Comparison of ENCODE assay signal across 14 mouse cellular contexts in the genomic region with DNA sequence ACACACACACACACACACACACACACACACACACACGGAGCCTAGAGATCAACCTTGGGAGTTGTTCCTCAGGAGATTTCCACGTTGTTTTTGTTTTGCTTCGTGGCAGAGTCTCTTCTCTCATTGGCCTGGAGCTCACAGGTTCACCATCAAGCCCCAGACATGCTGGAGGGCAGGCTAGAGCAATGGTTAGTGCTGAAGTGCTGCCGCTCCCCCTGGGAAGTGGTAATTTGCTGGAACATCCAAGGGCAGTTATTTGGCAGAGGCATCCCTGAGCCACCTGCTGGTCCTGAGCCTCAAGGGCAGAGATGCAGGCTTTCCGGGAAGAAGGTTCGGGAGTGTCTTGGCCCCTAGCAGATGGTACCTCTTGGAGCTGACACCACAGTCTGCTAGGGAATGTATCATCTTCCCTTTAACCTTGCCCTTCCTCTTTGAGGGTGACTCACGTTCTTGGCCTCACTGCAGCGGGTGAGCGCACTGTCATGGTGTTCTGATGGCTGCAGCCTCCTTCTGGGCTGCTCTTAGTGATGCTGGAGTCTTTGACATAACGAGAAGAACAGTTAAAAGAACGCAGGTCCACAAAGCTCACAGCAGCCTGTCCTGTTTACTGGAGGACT. TPM values are rescaled to one million over a fixed set of nuclear protein-coding genes. Genes with fewer than 3 reads are reported as not detected.
DNase-seq lines count a peak whose midpoint lies in the region; ATAC-seq and TF ChIP-seq lines count a peak whose summit lies in the region.
"Had no signal": no experiment of that assay in that cellular context is flagged by ENCODE, and none has a peak within 500 bp of the region (broad histone marks: within the 10 kb centered on the region; RNA-seq: fewer than 3 reads in every experiment).

No protein-coding gene starts in this region.

- TF ChIP-seq POLR2A in olfactory bulb, adult 2 months (IDR thresholded peaks at IDR 0.05; ENCODE audit: insufficient read depth, low read depth, low read length): no peak

- H3K27ac ChIP-seq in forebrain, embryonic 14.5 days (ENCODE audit: low read depth, low read length): 0 out of 2 replicates have a peak overlapping the region, but pooled peaks have one; percentile 81
- H3K27ac ChIP-seq in forebrain, embryonic 16.5 days (ENCODE audit: low read length): no peak overlapping the region; the same call in 1 of the 2 replicates
- peak overlapping the region; percentile 74; the same call in 1 of the 2 replicates for H3K27ac ChIP-seq in midbrain, embryonic 13.5 days
- H3K27ac ChIP-seq in midbrain, embryonic 11.5 days (ENCODE audit: low read depth, low read length): no peak overlapping the region
- peak overlapping the region; percentile 26 for H3K27ac ChIP-seq in olfactory bulb, adult 2 months (ENCODE audit: insufficient read depth, low read depth, low read length)
- H3K27ac ChIP-seq: limb, embryonic 13.5 days had no signal

- no peak overlapping the region for H3K9ac ChIP-seq in forebrain, embryonic 14.5 days (ENCODE audit: low read length)
- no peak overlapping the region for H3K9ac ChIP-seq in forebrain, embryonic 16.5 days (replicated peaks; ENCODE audit: low read depth, low read length)
- H3K9ac ChIP-seq in midbrain, embryonic 13.5 days (replicated peaks): no peak overlapping the region
- no peak overlapping the region for H3K9ac ChIP-seq in midbrain, embryonic 11.5 days (ENCODE audit: low read length)
- H3K9ac ChIP-seq: heart, embryonic 12.5 days; limb, embryonic 13.5 days had no signal

- ATAC-seq in forebrain, embryonic 14.5 days: no peak
- ATAC-seq in forebrain, embryonic 16.5 days: no peak
- no peak for ATAC-seq in midbrain, embryonic 13.5 days
- ATAC-seq in midbrain, embryonic 11.5 days (ENCODE audit: low FRiP score): no peak

- no peak overlapping the region for H3K4me3 ChIP-seq in forebrain, embryonic 14.5 days (ENCODE audit: low read depth, low read length)
- no peak overlapping the region for H3K4me3 ChIP-seq in forebrain, embryonic 16.5 days (replicated peaks; ENCODE audit: low read length)
- H3K4me3 ChIP-seq in midbrain, embryonic 13.5 days (replicated peaks): no peak overlapping the region
- no peak overlapping the region for H3K4me3 ChIP-seq in midbrain, embryonic 11.5 days (ENCODE audit: low read depth, low read length)
- H3K4me3 ChIP-seq in olfactory bulb, adult 2 months (ENCODE audit: insufficient read depth, low read depth, low read length): no peak overlapping the region
- H3K4me3 ChIP-seq: heart, embryonic 12.5 days; limb, embryonic 13.5 days had no signal

- DNase-seq in forebrain, embryonic 14.5 days (ENCODE audit: low spot score): no peak
- no peak for DNase-seq in midbrain, embryonic 11.5 days (ENCODE audit: low spot score, missing footprints)
- DNase-seq in adrenal gland, postnatal 36 days: peak; percentile 73 to 80
- DNase-seq in left cerebral cortex, adult 9 months (ENCODE audit: low spot score in 2 of 2): no peak
- DNase-seq: embryo, embryonic 11 days; kidney, postnatal 10 days; lung, adult 2 months; right cerebral cortex, postnatal 14 days had no signal

- 80% methylated on average over 11 of the region's 11 CpGs for WGBS in forebrain, embryonic 14.5 days
- 70% methylated on average over 11 of the region's 11 CpGs for WGBS in forebrain, embryonic 16.5 days
- 86% methylated on average over 11 of the region's 11 CpGs for WGBS in midbrain, embryonic 13.5 days
- WGBS in midbrain, embryonic 11.5 days: 83% methylated on average over 11 of the region's 11 CpGs
- 50% methylated on average over 11 of the region's 11 CpGs for WGBS in olfactory bulb, adult 2 months

- TF ChIP-seq CTCF in olfactory bulb, adult 2 months (IDR thresholded peaks at IDR 0.05; ENCODE audit: insufficient read depth, low read depth, low read length): no peak

- no peaks in the 10 kb centered on the region for H3K9me3 ChIP-seq in forebrain, embryonic 14.5 days (replicated peaks; ENCODE audit: control insufficient read depth, low read length)
- no peaks in the 10 kb centered on the region for H3K9me3 ChIP-seq in forebrain, embryonic 16.5 days (ENCODE audit: control insufficient read depth, low read length)
- no peaks in the 10 kb centered on the region for H3K9me3 ChIP-seq in midbrain, embryonic 13.5 days
- H3K9me3 ChIP-seq in midbrain, embryonic 11.5 days (ENCODE audit: control insufficient read depth, low read length): no peaks in the 10 kb centered on the region

- H3K27me3 ChIP-seq in forebrain, embryonic 14.5 days (replicated peaks; ENCODE audit: control insufficient read depth, insufficient read depth, low read length): no peaks in the 10 kb centered on the region
- H3K27me3 ChIP-seq in forebrain, embryonic 16.5 days (replicated peaks; ENCODE audit: control insufficient read depth, insufficient read depth, low read length): no peaks in the 10 kb centered on the region
- H3K27me3 ChIP-seq in midbrain, embryonic 13.5 days: no peaks in the 10 kb centered on the region
- no peaks in the 10 kb centered on the region for H3K27me3 ChIP-seq in midbrain, embryonic 11.5 days (ENCODE audit: control insufficient read depth, insufficient read depth, low read length)
- H3K27me3 ChIP-seq: heart, embryonic 12.5 days; limb, embryonic 13.5 days; Patski had no signal

- peaks cover 13% of the 10 kb centered on the region for H3K4me1 ChIP-seq in forebrain, embryonic 14.5 days (ENCODE audit: control insufficient read depth, insufficient read depth, low read length)
- H3K4me1 ChIP-seq in forebrain, embryonic 16.5 days (replicated peaks; ENCODE audit: control insufficient read depth, insufficient read depth, low read length): peaks cover 24% of the 10 kb centered on the region
- H3K4me1 ChIP-seq in midbrain, embryonic 13.5 days (replicated peaks): peaks cover 24% of the 10 kb centered on the region
- H3K4me1 ChIP-seq in midbrain, embryonic 11.5 days (ENCODE audit: control insufficient read depth, insufficient read depth, low read length): peaks cover 10% of the 10 kb centered on the region
- peaks cover 33% of the 10 kb centered on the region for H3K4me1 ChIP-seq in olfactory bulb, adult 2 months (ENCODE audit: control insufficient read depth, insufficient read depth, low read length)

- H3K4me2 ChIP-seq in forebrain, embryonic 14.5 days (ENCODE audit: low read length): no peak overlapping the region
- H3K4me2 ChIP-seq in forebrain, embryonic 16.5 days (ENCODE audit: low read length): no peak overlapping the region
- H3K4me2 ChIP-seq in midbrain, embryonic 13.5 days (replicated peaks): no peak overlapping the region
- no peak overlapping the region for H3K4me2 ChIP-seq in midbrain, embryonic 11.5 days
- H3K4me2 ChIP-seq: heart, embryonic 12.5 days; limb, embryonic 13.5 days had no signal

- H3K36me3 ChIP-seq in forebrain, embryonic 14.5 days (ENCODE audit: control insufficient read depth, insufficient read depth, low read length): no peaks in the 10 kb centered on the region
- H3K36me3 ChIP-seq in forebrain, embryonic 16.5 days (ENCODE audit: control insufficient read depth, insufficient read depth): no peaks in the 10 kb centered on the region
- H3K36me3 ChIP-seq in midbrain, embryonic 13.5 days: no peaks in the 10 kb centered on the region
- H3K36me3 ChIP-seq in midbrain, embryonic 11.5 days (ENCODE audit: control insufficient read depth, insufficient read depth, low read length): no peaks in the 10 kb centered on the region
- H3K36me3 ChIP-seq: heart, embryonic 12.5 days; limb, embryonic 13.5 days had no signal

RNA-seq across cellular contexts. Expression of a gene that starts 25.3 kb away (rescaled TPM):
- polyA plus RNA-seq in forebrain, embryonic 14.5 days (2014; fragmentation: Nextera tagmentation; extraction: Ambion mirVana): 15.1 and 22.3 TPM in 2 replicates
- polyA plus RNA-seq in forebrain, embryonic 16.5 days (2015; fragmentation: Nextera tagmentation; extraction: Ambion mirVana): 26.5 and 27.1 TPM in 2 replicates
- polyA plus RNA-seq in midbrain, embryonic 13.5 days (2015; fragmentation: Nextera tagmentation; extraction: Ambion mirVana): 20.2 and 22.6 TPM in 2 replicates
- 13.4 and 14.7 TPM in 2 replicates for polyA plus RNA-seq in midbrain, embryonic 11.5 days (2014; fragmentation: Nextera tagmentation; extraction: Ambion mirVana)
- 100 to 1,000 TPM; 217 to 310 TPM for total RNA-seq in adrenal gland, postnatal 36 days (2021)
- polyA plus RNA-seq in olfactory bulb, adult 2 months (2012; ENCODE audit: insufficient read depth, insufficient read length, low replicate concordance, missing spikeins): not detected in 2 replicates

Comparison
In these comparisons a context has a peak if more than half of its experiments do, and no peak if none do; other contexts are left out.
1. H3K27ac ChIP-seq: peak in forebrain, embryonic 14.5 days (single experiment), midbrain, embryonic 13.5 days (single experiment) and olfactory bulb, adult 2 months (single experiment); none in forebrain, embryonic 16.5 days (single experiment) and midbrain, embryonic 11.5 days (single experiment).
2. DNase-seq: peak in adrenal gland, postnatal 36 days (2 of 2); none in forebrain, embryonic 14.5 days (single experiment), midbrain, embryonic 11.5 days (single experiment) and left cerebral cortex, adult 9 months (0 of 2).